Mouse (Mus musculus): Measurements from ENCODE around the gene Map3k19. TPM values are rescaled to one million over a fixed set of nuclear protein-coding genes. Genes with fewer than 3 reads are reported as not detected.

Gene Map3k19
- under 1 TPM in 1 of 2 experiments, not detected in 1; 0.21 TPM for polyA plus RNA-seq (2017; shearing (Covaris generic))

GRCm38 (mm10) chr1:127854486-127855222 is at the start of gene Map3k19:
Gene Map3k19, minus strand, starts transcription at chr1:127855031.

GRCm38 (mm10) chr1:127868300-127869261 is 13.8 kb upstream of the Map3k19 start, which contains the start of gene Rab3gap1:
Gene Rab3gap1, plus strand, starts transcription at chr1:127868773.

DNA sequence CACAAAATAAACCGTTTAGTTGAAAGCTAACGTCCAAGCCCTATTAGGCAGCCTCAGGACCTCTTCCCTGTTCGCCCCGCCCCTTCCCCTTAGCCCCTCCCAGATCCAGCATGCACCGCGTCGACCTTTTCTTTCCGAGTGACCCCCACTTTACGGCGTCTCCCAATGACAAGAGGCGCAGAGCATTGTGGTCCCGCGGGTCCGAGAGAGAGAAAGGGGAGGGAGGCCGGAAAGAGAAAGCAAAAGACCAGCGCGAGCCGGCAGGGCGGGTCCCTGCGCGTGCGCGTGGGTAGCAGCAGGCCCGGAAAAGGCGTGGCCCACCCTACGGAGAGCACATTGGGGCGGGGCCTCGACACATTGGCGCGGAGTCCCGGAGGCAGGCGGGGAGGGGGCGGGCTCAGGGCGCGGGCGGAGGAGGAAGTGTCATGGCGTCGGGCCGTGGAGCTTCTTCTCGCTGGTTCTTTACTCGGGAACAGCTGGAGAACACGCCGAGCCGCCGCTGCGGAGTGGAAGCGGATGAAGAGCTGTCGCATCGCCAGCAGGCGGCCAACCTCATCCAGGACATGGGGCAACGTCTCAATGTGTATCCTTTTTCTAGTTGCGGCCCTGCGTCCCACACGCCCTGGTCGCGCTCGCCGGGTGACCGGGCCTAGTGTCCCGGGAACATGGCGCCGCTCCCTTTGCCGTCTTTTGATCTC is 80.9 kb downstream of the Map3k19 start, which contains the start of gene Ccnt2:
Gene Ccnt2, plus strand, starts transcription at position 362 of the 698 bp plus-strand sequence.

Other genes starting within 250 kb of the Map3k19 start
- gene Tmem163, start 175.5 kb downstream of the Map3k19 start, polyA plus RNA-seq (2017; shearing (Covaris generic)): 1 to 10 TPM; 1.5 to 3.3 TPM
- under 1 TPM in 1 of 2 experiments, not detected in 1; 0.06 TPM for gene Acmsd, start 125.6 kb downstream of the Map3k19 start, polyA plus RNA-seq (2017; shearing (Covaris generic))
- 10 to 100 TPM; 74.7 to 82.2 TPM for gene Ccnt2, start 80.9 kb downstream of the Map3k19 start, polyA plus RNA-seq (2017; shearing (Covaris generic))
- 10 to 100 TPM; 37.8 to 43.5 TPM for gene Rab3gap1, start 13.7 kb upstream of the Map3k19 start, polyA plus RNA-seq (2017; shearing (Covaris generic))
- 1 to 10 TPM; 1.7 to 2.0 TPM for gene Zranb3, start 248.0 kb upstream of the Map3k19 start, polyA plus RNA-seq (2017; shearing (Covaris generic))
- gene R3hdm1, start 248.3 kb upstream of the Map3k19 start, polyA plus RNA-seq (2017; shearing (Covaris generic)): 10 to 100 TPM; 65.8 to 69.5 TPM

Measured in activated CD4-positive, CD25-positive, alpha-beta regulatory T cell (primary cell).